Mouse (Mus musculus): ENCODE results near the gene Gm3250.
"Not testable (repeated sequence)": the region's sequence is repeated elsewhere in the genome, so short reads cannot be mapped to it uniquely, and the experiment has no call there.

DNA sequence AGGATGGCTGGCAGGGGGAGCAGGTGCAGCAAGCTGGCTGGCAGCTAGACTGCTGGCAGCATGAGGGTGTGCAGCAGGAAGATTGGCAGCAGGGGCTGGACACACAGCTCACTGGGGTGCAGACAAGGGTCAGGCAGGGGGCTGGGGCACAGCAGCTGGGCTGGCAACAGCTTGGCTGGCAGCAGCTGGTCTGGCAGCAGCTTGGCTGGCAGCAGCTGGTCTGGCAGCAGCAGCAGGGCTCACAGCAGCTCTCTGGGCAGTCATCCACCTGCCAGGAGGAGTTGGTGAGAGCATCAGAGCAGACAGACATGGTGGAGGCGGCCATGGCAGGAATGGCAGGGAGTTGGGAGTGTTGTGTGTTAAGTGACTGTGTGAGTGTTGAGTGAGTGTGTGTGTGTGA lies 5.5 kb upstream of the Gm3250 start, which contains the start of gene Gm7137:
- TF ChIP-seq POLR2AphosphoS2 (IDR thresholded peaks at IDR 0.05; ENCODE audit: insufficient read length, low read depth); POLR2A (IDR thresholded peaks at IDR 0.05; ENCODE audit: insufficient read length, low read depth); E2F4 (IDR thresholded peaks at IDR 0.05; ENCODE audit: insufficient read depth); MAX (IDR thresholded peaks at IDR 0.05; ENCODE audit: low read depth); TCF12 (IDR thresholded peaks at IDR 0.05; ENCODE audit: insufficient read depth, poor library complexity, severe bottlenecking): not testable (repeated sequence)

Measured in myocyte (in vitro differentiated cells).